Mouse (Mus musculus): ENCODE results near the gene Ssr2. TPM values are rescaled to one million over a fixed set of nuclear protein-coding genes. Genes with fewer than 3 reads are reported as not detected.

Ssr2 gene
- total RNA-seq, 1 experiment, result 827 TPM

- H3K9ac ChIP-seq (ENCODE audit: insufficient read depth, low read depth, low read length, poor library complexity, severe bottlenecking), result peak overlapping the region; percentile 23; the same call in 1 of the 2 replicates
- H3K4me3 ChIP-seq (ENCODE audit: insufficient read depth in 1 of 2, low read depth in 1 of 2, low read length in 2 of 2, poor library complexity in 1 of 2, severe bottlenecking in 1 of 2), result no peak overlapping the region
- H3K27ac ChIP-seq (ENCODE audit: insufficient read depth, low read depth, low read length, poor library complexity, severe bottlenecking), result peak overlapping the region; percentile 36
- H3K36me3 ChIP-seq (ENCODE audit: control insufficient read depth, insufficient read depth, low read length, poor library complexity, severe bottlenecking), result peaks cover 70% of the 10 kb centered on the region
- in situ Hi-C loops (cut with MboI; ENCODE audit: low sequenced_read_pairs in 2 of 2, unreplicated experiment in 2 of 2), result no loop called here
- peaks cover 5 to 35% of the 10 kb centered on the region in 2 experiments; a peak in 3 of 4 replicates for H3K4me1 ChIP-seq (ENCODE audit: control insufficient read depth in 2 of 2, insufficient read depth in 2 of 2, low read length in 2 of 2, poor library complexity in 1 of 2)
- TF ChIP-seq ZNF384 (IDR thresholded peaks at IDR 0.05; ENCODE audit: low read depth, low read length) (no peak), ZC3H11A (IDR thresholded peaks at IDR 0.05; ENCODE audit: borderline replicate concordance, low read depth, low read length) (no peak), MAFK (IDR thresholded peaks at IDR 0.05; ENCODE audit: insufficient read depth, low read depth, low read length) (no peak), CHD2 (IDR thresholded peaks at IDR 0.05; ENCODE audit: low read depth, low read length) (no peak), HCFC1 (IDR thresholded peaks at IDR 0.05; ENCODE audit: borderline replicate concordance, insufficient read depth, low read length) (no peak)
- no peak for DNase-seq (ENCODE audit: low read depth, low spot score)
- no peaks in the 10 kb centered on the region for H3K9me3 ChIP-seq (ENCODE audit: control insufficient read depth, insufficient read depth, low read depth, low read length)
Measured at GRCm38 (mm10) chr3:88566116-88566515, 9.6 kb upstream of the Ssr2 start.

DNA sequence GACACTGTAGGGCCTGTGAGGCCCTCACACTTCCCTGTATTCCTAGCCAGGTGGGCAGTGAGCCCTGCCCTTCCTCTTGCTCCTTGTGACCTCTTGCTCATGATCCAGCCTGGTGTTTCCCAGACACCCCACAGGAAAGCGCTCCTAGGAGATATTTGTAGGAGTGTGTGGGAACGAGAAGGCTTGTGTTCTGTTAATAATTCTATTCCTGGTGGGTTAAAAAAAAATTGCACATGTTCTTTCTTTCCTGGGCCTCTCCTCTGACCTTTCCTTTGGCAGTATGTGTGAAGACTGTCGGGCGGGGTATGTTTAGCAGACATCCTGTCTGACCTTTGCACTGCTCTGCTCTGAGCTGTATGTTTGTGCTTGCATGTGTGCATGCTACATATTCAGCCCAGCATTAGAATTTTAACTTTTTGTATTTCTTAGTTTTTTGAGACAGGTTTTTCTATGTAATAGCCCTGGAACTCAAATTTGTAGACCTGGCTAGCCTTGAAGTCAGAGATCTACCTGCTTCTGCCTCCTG lies 9.1 kb upstream of the Ssr2 start:
- TF ChIP-seq ZNF384 (IDR thresholded peaks at IDR 0.05; ENCODE audit: low read depth, low read length), result no peak
- no peak for TF ChIP-seq ZC3H11A (IDR thresholded peaks at IDR 0.05; ENCODE audit: borderline replicate concordance, low read depth, low read length)
- TF ChIP-seq CHD2 (IDR thresholded peaks at IDR 0.05; ENCODE audit: low read depth, low read length), result no peak
- TF ChIP-seq MAFK (IDR thresholded peaks at IDR 0.05; ENCODE audit: insufficient read depth, low read depth, low read length), result no peak
- TF ChIP-seq HCFC1 (IDR thresholded peaks at IDR 0.05; ENCODE audit: borderline replicate concordance, insufficient read depth, low read length), result no peak
- H3K4me3 ChIP-seq (ENCODE audit: insufficient read depth in 1 of 2, low read depth in 1 of 2, low read length in 2 of 2, poor library complexity in 1 of 2, severe bottlenecking in 1 of 2), result no peak overlapping the region
- H3K4me1 ChIP-seq (ENCODE audit: control insufficient read depth in 2 of 2, insufficient read depth in 2 of 2, low read length in 2 of 2, poor library complexity in 1 of 2), result peaks cover 4 to 35% of the 10 kb centered on the region in 2 experiments; a peak in 3 of 4 replicates
- no peak for DNase-seq (ENCODE audit: low read depth, low spot score)
- peak overlapping the region; percentile 95 for H3K27ac ChIP-seq (ENCODE audit: insufficient read depth, low read depth, low read length, poor library complexity, severe bottlenecking)
- H3K9ac ChIP-seq (ENCODE audit: insufficient read depth, low read depth, low read length, poor library complexity, severe bottlenecking), result no peak overlapping the region
- peaks cover 70% of the 10 kb centered on the region for H3K36me3 ChIP-seq (ENCODE audit: control insufficient read depth, insufficient read depth, low read length, poor library complexity, severe bottlenecking)
- in situ Hi-C loops (cut with MboI; ENCODE audit: low sequenced_read_pairs in 2 of 2, unreplicated experiment in 2 of 2), result no loop called here
- H3K9me3 ChIP-seq (ENCODE audit: control insufficient read depth, insufficient read depth, low read depth, low read length), result no peaks in the 10 kb centered on the region

DNA sequence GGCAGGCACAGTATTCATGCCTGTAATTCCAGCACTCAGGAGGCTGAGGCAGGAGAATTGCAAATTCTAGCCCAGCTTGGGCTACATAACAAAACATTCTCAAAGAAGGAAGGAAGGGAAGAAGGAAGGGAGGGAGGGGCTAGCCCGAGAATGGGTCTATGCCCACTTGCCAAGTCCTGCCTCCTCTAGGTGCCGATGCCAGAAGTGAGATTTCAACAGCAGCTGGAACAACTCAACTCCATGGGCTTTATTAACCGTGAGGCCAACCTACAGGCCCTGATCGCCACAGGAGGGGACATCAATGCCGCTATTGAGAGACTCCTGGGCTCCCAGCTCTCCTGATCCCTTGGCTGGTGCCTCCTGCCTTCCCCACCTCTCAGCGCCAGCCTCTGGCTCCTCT lies 7.8 kb upstream of the Ssr2 start:
- Histone ChIP-seq H3K36me3 (ENCODE audit: control insufficient read depth, insufficient read depth, low read length, poor library complexity, severe bottlenecking) (peaks cover 62% of the 10 kb centered on the region), H3K4me3 (ENCODE audit: insufficient read depth in 1 of 2, low read depth in 1 of 2, low read length in 2 of 2, poor library complexity in 1 of 2, severe bottlenecking in 1 of 2) (peak overlapping the region in 1 of 2 experiments; percentile 63; a peak in 2 of 4 replicates), H3K9ac (ENCODE audit: insufficient read depth, low read depth, low read length, poor library complexity, severe bottlenecking) (peak overlapping the region; percentile 76), H3K27ac (ENCODE audit: insufficient read depth, low read depth, low read length, poor library complexity, severe bottlenecking) (peak overlapping the region; percentile 95), H3K9me3 (ENCODE audit: control insufficient read depth, insufficient read depth, low read depth, low read length) (no peaks in the 10 kb centered on the region), H3K4me1 (ENCODE audit: control insufficient read depth in 2 of 2, insufficient read depth in 2 of 2, low read length in 2 of 2, poor library complexity in 1 of 2) (peaks cover 0 to 28% of the 10 kb centered on the region in 2 experiments; a peak in 3 of 4 replicates)
- TF ChIP-seq HCFC1 (IDR thresholded peaks at IDR 0.05; ENCODE audit: borderline replicate concordance, insufficient read depth, low read length), result no peak
- no peak for TF ChIP-seq CHD2 (IDR thresholded peaks at IDR 0.05; ENCODE audit: low read depth, low read length)
- TF ChIP-seq ZC3H11A (IDR thresholded peaks at IDR 0.05; ENCODE audit: borderline replicate concordance, low read depth, low read length), result no peak
- TF ChIP-seq ZNF384 (IDR thresholded peaks at IDR 0.05; ENCODE audit: low read depth, low read length), result no peak
- no peak for TF ChIP-seq MAFK (IDR thresholded peaks at IDR 0.05; ENCODE audit: insufficient read depth, low read depth, low read length)
- in situ Hi-C loops (cut with MboI; ENCODE audit: low sequenced_read_pairs in 2 of 2, unreplicated experiment in 2 of 2), result no loop called here
- no peak for DNase-seq (ENCODE audit: low read depth, low spot score)

- peaks cover 55% of the 10 kb centered on the region for H3K36me3 ChIP-seq (ENCODE audit: control insufficient read depth, insufficient read depth, low read length, poor library complexity, severe bottlenecking)
- no peaks in the 10 kb centered on the region for H3K9me3 ChIP-seq (ENCODE audit: control insufficient read depth, insufficient read depth, low read depth, low read length)
- peak overlapping the region; percentile 95 for H3K27ac ChIP-seq (ENCODE audit: insufficient read depth, low read depth, low read length, poor library complexity, severe bottlenecking)
- H3K9ac ChIP-seq (ENCODE audit: insufficient read depth, low read depth, low read length, poor library complexity, severe bottlenecking), result peak overlapping the region; percentile 76; the same call in 1 of the 2 replicates
- peak overlapping the region; percentile 31 to 63; a peak in 2 of 4 replicates for H3K4me3 ChIP-seq (ENCODE audit: insufficient read depth in 1 of 2, low read depth in 1 of 2, low read length in 2 of 2, poor library complexity in 1 of 2, severe bottlenecking in 1 of 2)
- in situ Hi-C loops (cut with MboI; ENCODE audit: low sequenced_read_pairs in 2 of 2, unreplicated experiment in 2 of 2), result no loop called here
- DNase-seq (ENCODE audit: low read depth, low spot score), result no peak
- TF ChIP-seq HCFC1 (IDR thresholded peaks at IDR 0.05; ENCODE audit: borderline replicate concordance, insufficient read depth, low read length), result no peak
- no peak for TF ChIP-seq MAFK (IDR thresholded peaks at IDR 0.05; ENCODE audit: insufficient read depth, low read depth, low read length)
- no peak for TF ChIP-seq ZNF384 (IDR thresholded peaks at IDR 0.05; ENCODE audit: low read depth, low read length)
- TF ChIP-seq CHD2 (IDR thresholded peaks at IDR 0.05; ENCODE audit: low read depth, low read length), result no peak
- no peak for TF ChIP-seq ZC3H11A (IDR thresholded peaks at IDR 0.05; ENCODE audit: borderline replicate concordance, low read depth, low read length)
- peaks cover 4 to 27% of the 10 kb centered on the region in 2 experiments for H3K4me1 ChIP-seq (ENCODE audit: control insufficient read depth in 2 of 2, insufficient read depth in 2 of 2, low read length in 2 of 2, poor library complexity in 1 of 2)
Measured at GRCm38 (mm10) chr3:88568615-88569014, 7.1 kb upstream of the Ssr2 start.

Data from ES-E14 (cell line).